Mouse (Mus musculus) midbrain, embryonic 14.5 days (tissue): ENCODE results near the gene Zfp773. TPM values are rescaled to one million over a fixed set of nuclear protein-coding genes. Genes with fewer than 3 reads are reported as not detected.
A peak's percentile ranks its signal among the peaks of the same experiment; 100 is the strongest.
"Not testable (repeated sequence)": the region's sequence is repeated elsewhere in the genome, so short reads cannot be mapped to it uniquely, and the experiment has no call there.

Experiments
- ATAC-seq: fragments of 200-750 bp; cut with Nextera tagmentation; 2 replicates; pipeline ENCODE4 v1.8.0; 2017; ENCODE audit warnings: moderate number of reproducible peaks, moderate library complexity; ENCODE audit not compliant: low FRiP score, low TSS enrichment
- DNase-seq: peaks from one replicate; pipeline ENCODE4 v3.0.0-alpha.2; 2015
- H3K27ac ChIP-seq: fragments of 300-500 bp; sonication (generic); replicated peaks from 2 replicates; pipeline ENCODE4 v1.5.1; 2014; ENCODE audit warnings: mild to moderate bottlenecking, low read depth, low read length, moderate library complexity
- H3K27me3 ChIP-seq: fragments of 300-500 bp; sonication (generic); 2 replicates; pipeline ENCODE4 v1.6.1; 2014; ENCODE audit warnings: low read length, control low read depth, mixed read lengths; ENCODE audit not compliant: control insufficient read depth, insufficient read depth
- H3K36me3 ChIP-seq: fragments of 300-500 bp; sonication (generic); 2 replicates; pipeline ENCODE4 v1.6.1; 2014; ENCODE audit warnings: low read length, control low read depth; ENCODE audit not compliant: control insufficient read depth, insufficient read depth
- H3K4me1 ChIP-seq: fragments of 300-500 bp; sonication (generic); 2 replicates; pipeline ENCODE4 v1.6.1; 2014; ENCODE audit warnings: mild to moderate bottlenecking, antibody characterized with exemption, low read length, control low read depth; ENCODE audit not compliant: control insufficient read depth, insufficient read depth
- H3K4me2 ChIP-seq: fragments of 300-500 bp; sonication (generic); 2 replicates; pipeline ENCODE4 v1.6.1; 2014; ENCODE audit warnings: mild to moderate bottlenecking, low read length, moderate library complexity
- H3K4me3 ChIP-seq: fragments of 300-500 bp; sonication (generic); replicated peaks from 2 replicates; pipeline ENCODE4 v1.5.1; 2014; ENCODE audit warnings: low read depth, low read length
- H3K9ac ChIP-seq: fragments of 300-500 bp; sonication (generic); replicated peaks from 2 replicates; pipeline ENCODE4 v1.6.1; 2014; ENCODE audit warnings: mild to moderate bottlenecking, low read length, moderate library complexity
- H3K9me3 ChIP-seq: fragments of 300-500 bp; sonication (generic); 2 replicates; pipeline ENCODE4 v1.6.1; 2016; ENCODE audit warnings: low read length, control low read depth, mixed read lengths; ENCODE audit not compliant: control insufficient read depth
- WGBS: fragments of 180-500 bp; shearing (Covaris S2); extraction: QIAGEN DNeasy Blood & Tissue Kit; methylation state at CpG from one replicate; pipeline ENCODE4 v1.1.7; 2014; 5-methylcytosine and 5-hydroxymethylcytosine counted together
- polyA plus RNA-seq: library from polyadenylated mRNA; unstranded; fragments of >200 nt; fragmentation: Nextera tagmentation; extraction: Ambion mirVana; gene quantifications from 2 replicates; pipeline ENCODE4 v1.2.1, GENCODE M21; 2014

Zfp773 gene
- polyA plus RNA-seq, result 14.0 and 16.7 TPM in 2 replicates

GRCm38 (mm10) chr7:7136379-7136866 lies at the start of gene Zfp773:
Gene Zfp773, minus strand, starts transcription at chr7:7136755.
- H3K9me3 ChIP-seq, result no peaks in the 10 kb centered on the region
- H3K36me3 ChIP-seq, result peaks cover 19% of the 10 kb centered on the region
- DNase-seq (peak; percentile 89), ATAC-seq (peak; percentile 95)
- H3K4me1 ChIP-seq, result peaks cover 15% of the 10 kb centered on the region
- H3K27ac ChIP-seq, result peak within 1 kb of the TSS; percentile 92
- H3K27me3 ChIP-seq, result no peaks in the 10 kb centered on the region
- peak within 1 kb of the TSS; percentile 66 for H3K4me2 ChIP-seq
- peak within 1 kb of the TSS; percentile 80 for H3K9ac ChIP-seq
- 5% methylated on average over 16 of the region's 16 CpGs for WGBS
- H3K4me3 ChIP-seq, result peak within 1 kb of the TSS; percentile 54

DNA sequence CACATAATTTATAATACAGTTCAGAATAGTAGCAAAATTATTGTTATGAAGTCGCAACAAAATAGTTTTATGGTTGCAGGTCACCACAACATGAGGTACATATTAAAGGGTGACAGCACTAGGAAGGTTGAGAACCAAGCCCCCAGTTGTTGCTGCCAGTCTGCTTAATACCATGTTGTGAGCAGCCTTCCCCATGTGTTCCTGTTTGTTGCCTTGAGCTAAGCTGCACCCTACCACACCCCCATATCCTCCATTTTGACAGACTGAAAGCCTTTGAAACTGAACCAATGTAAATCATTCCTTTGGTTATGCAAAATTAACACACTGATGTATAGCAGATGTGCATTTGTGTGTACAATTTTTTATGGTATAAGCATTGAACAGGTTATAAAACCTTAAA lies 49.3 kb upstream of the Zfp773 start:
- no peaks in the 10 kb centered on the region for H3K9me3 ChIP-seq
- WGBS, result 96% methylated on average over 1 of the region's 1 CpGs
- no peaks in the 10 kb centered on the region for H3K4me1 ChIP-seq
- peaks cover 26% of the 10 kb centered on the region for H3K36me3 ChIP-seq
- H3K9ac ChIP-seq, result no peak overlapping the region
- no peak for DNase-seq
- no peak for ATAC-seq
- no peaks in the 10 kb centered on the region for H3K27me3 ChIP-seq
- no peak overlapping the region for H3K4me3 ChIP-seq
- no peak overlapping the region for H3K4me2 ChIP-seq
- no peak overlapping the region for H3K27ac ChIP-seq

DNA sequence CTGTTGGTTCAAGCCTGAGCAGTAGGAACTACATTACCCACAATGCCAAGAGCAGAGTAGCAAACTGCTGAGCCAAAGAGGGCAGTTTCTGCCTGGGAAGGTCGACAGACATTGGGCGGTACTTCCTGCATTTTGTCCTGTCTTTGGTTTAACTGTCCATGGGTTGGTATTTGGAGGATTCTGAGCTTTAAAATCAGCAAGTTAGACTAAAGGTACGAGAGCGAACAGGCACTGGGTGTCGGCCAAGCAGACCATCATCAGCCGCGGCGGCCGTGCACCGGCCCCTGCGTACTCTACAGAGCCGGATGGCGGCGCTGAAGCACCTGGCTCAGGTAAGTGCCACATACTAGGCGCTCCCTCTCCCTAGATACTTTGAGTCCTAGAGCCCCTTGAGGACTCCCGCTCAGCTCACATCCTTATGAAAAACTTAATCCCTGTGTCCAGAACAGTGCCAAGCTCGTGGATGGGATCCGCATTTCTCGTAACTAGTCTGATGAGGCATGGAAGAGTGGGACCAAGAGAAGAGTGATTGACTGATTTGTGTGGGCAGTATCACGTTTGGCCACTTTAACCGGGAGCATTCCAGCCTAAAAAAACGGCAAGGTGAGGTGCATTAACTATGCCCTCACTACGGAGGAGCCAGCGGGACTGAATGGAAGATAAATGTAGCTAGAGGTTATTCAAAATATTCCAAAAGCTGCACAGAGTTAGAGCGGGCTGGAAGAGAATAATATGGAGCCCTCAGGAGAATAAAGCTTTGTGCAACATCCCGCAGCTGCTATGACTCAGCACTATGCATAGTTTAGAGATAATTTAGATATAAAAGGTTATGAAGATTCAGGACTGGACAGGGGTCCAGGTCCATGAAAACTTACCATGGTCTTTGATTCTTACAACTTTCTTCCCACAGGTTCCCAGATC lies 34.9 kb upstream of the Zfp773 start, which contains the start of gene Zfp418:
TSS of gene Zfp418 (plus strand) at position 104 of the 921 bp plus-strand sequence.
- H3K27me3 ChIP-seq, result no peaks in the 10 kb centered on the region
- peaks cover 7% of the 10 kb centered on the region; the same call in 1 of the 2 replicates for H3K4me1 ChIP-seq
- no peaks in the 10 kb centered on the region for H3K9me3 ChIP-seq
- peak within 1 kb of the TSS; percentile 58 for H3K27ac ChIP-seq
- peak; percentile 89 for DNase-seq
- peaks cover 16% of the 10 kb centered on the region for H3K36me3 ChIP-seq
- peak; percentile 96 for ATAC-seq
- peak within 1 kb of the TSS; percentile 71 for H3K4me2 ChIP-seq
- peak within 1 kb of the TSS; percentile 68 for H3K9ac ChIP-seq
- 2% methylated on average over 26 of the region's 26 CpGs for WGBS
- peak within 1 kb of the TSS; percentile 54 for H3K4me3 ChIP-seq

DNA sequence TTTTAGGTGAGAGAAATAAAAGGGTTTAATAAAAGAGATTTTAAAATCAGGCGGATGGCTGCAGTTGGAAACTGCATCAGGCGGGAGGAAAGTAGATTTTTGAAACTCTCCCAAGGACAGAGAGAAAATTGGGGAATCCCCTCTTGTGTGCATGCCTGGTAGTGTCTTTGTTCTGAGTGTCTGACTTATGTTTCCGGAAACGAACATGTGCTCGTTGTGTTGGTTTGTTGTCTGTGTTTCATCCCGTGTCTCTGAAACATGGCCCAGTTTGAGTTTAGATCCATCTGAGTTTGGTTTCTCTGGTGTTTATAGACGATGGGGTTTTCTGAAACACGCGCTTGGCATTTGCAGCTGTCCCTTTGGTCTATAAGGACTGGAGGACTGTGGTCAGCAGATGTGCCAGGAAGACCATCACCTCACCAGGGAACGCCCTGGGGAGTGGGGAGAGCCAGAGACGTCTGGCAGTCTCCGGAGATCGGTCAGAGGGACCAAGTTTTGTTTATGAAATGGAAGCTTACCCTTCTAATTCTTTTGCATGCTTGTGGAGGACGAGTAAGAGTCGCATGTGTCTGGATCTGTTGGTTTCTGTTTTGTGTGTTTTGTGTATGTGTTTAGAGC lies 9.5 kb upstream of the Zfp773 start:
- Histone ChIP-seq H3K27ac (no peak overlapping the region), H3K4me1 (no peaks in the 10 kb centered on the region), H3K9ac (no peak overlapping the region), H3K36me3 (no peaks in the 10 kb centered on the region), H3K4me3 (no peak overlapping the region), H3K27me3 (no peaks in the 10 kb centered on the region), H3K9me3 (no peaks in the 10 kb centered on the region), H3K4me2 (no peak overlapping the region)
- WGBS, result 94% methylated on average over 15 of the region's 15 CpGs
- ATAC-seq (no peak), DNase-seq (no peak)

GRCm38 (mm10) chr7:7144215-7144614 lies 7.7 kb upstream of the Zfp773 start:
- no peak overlapping the region for H3K9ac ChIP-seq
- H3K9me3 ChIP-seq, result no peaks in the 10 kb centered on the region
- ATAC-seq, result no peak
- 90% methylated on average over 1 of the region's 1 CpGs for WGBS
- no peak for DNase-seq
- no peak overlapping the region for H3K27ac ChIP-seq
- H3K4me2 ChIP-seq, result no peak overlapping the region
- H3K36me3 ChIP-seq, result no peaks in the 10 kb centered on the region
- H3K4me1 ChIP-seq, result no peaks in the 10 kb centered on the region
- no peak overlapping the region for H3K4me3 ChIP-seq
- H3K27me3 ChIP-seq, result no peaks in the 10 kb centered on the region

DNA sequence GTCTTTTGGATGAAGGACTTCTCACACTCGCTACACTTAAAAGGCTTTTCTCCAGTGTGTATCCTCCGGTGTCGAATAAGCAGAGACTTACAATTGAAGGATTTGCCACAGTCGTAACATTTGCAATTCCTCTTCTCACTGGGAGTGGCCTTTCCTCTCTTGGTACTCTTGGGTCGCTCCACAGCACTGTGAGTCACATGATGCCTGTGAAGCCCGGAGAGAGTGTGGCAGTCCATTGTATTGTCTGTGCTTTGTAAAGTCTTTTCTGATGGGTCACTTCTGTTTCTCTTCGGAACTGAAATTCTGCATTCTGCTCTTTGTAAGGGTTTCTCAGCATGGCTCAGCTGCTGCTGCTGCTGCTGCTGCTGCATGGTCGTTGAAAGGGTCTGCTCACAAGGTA lies 3.8 kb downstream of the Zfp773 start:
- H3K4me1 ChIP-seq, result peaks cover 15% of the 10 kb centered on the region
- WGBS, result 64% methylated on average over 8 of the region's 8 CpGs
- H3K9me3 ChIP-seq, result 0 out of 2 replicates have a peak, but pooled peaks cover 3% of the 10 kb centered on the region
- no peak overlapping the region for H3K4me3 ChIP-seq
- DNase-seq (no peak), ATAC-seq (no peak)
- H3K36me3 ChIP-seq, result peaks cover 27% of the 10 kb centered on the region
- no peak overlapping the region for H3K9ac ChIP-seq
- no peak overlapping the region for H3K4me2 ChIP-seq
- H3K27me3 ChIP-seq, result no peaks in the 10 kb centered on the region
- no peak overlapping the region for H3K27ac ChIP-seq

GRCm38 (mm10) chr7:7130491-7131124 lies 5.9 kb downstream of the Zfp773 start:
- not testable (repeated sequence) for H3K9me3 ChIP-seq, H3K27ac ChIP-seq, H3K4me3 ChIP-seq, H3K4me2 ChIP-seq, DNase-seq, ATAC-seq, H3K27me3 ChIP-seq, H3K4me1 ChIP-seq, H3K9ac ChIP-seq
- peaks cover 27% of the 10 kb centered on the region for H3K36me3 ChIP-seq
- 96% methylated on average over 14 of the region's 15 CpGs for WGBS

DNA sequence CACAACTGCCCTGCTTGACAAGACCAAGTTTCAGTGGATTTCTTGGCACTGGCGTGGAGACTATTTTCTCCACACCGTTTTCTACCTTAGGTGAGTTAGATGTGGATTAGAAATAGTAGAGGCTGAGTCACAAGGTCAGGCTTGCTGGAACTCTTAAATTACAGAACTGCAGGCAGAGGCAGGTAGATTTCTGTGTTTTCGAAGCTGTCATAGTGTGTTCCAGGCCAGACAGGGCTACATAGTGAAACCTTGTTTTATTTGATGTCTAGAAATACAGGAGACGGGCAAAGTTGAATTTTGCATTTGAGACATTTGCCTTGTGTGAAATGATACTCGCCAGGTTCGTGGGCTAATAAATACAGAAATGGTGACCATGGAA lies 15.0 kb downstream of the Zfp773 start:
- Histone ChIP-seq H3K27ac (no peak overlapping the region), H3K4me3 (peak overlapping the region; percentile 61), H3K9ac (no peak overlapping the region), H3K4me1 (peaks cover 10% of the 10 kb centered on the region; the same call in 1 of the 2 replicates), H3K4me2 (peak overlapping the region; percentile 64), H3K27me3 (no peaks in the 10 kb centered on the region), H3K36me3 (peaks cover 22% of the 10 kb centered on the region), H3K9me3 (no peaks in the 10 kb centered on the region)
- no peak; the same call in 1 of the 2 replicates for ATAC-seq
- DNase-seq, result no peak
- WGBS, result 50% methylated on average over 6 of the region's 6 CpGs
